Mouse (Mus musculus) embryonic facial prominence, embryonic 13.5 days (tissue): ENCODE measurements around the gene Capza3. TPM values are rescaled to one million over a fixed set of nuclear protein-coding genes. Genes with fewer than 3 reads are reported as not detected.

Experiments
- ATAC-seq: fragments of 200-750 bp; cut with Nextera tagmentation; 2 replicates; pipeline ENCODE4 v1.8.0; 2017; ENCODE audit warnings: low read depth; ENCODE audit not compliant: insufficient number of reproducible peaks, insufficient read depth, low FRiP score, low TSS enrichment
- H3K27ac ChIP-seq: fragments of 300-500 bp; sonication (generic); 2 replicates; pipeline ENCODE4 v1.5.1; 2015; ENCODE audit warnings: moderate library complexity, mild to moderate bottlenecking, inconsistent platforms
- H3K27me3 ChIP-seq: fragments of 300-500 bp; sonication (generic); 2 replicates; pipeline ENCODE4 v1.6.1; 2015; ENCODE audit warnings: mild to moderate bottlenecking, inconsistent platforms
- H3K36me3 ChIP-seq: fragments of 300-500 bp; sonication (generic); 2 replicates; pipeline ENCODE4 v1.6.1; 2015; ENCODE audit warnings: mild to moderate bottlenecking, inconsistent platforms
- H3K4me1 ChIP-seq: fragments of 300-500 bp; sonication (generic); 2 replicates; pipeline ENCODE4 v1.6.1; 2015; ENCODE audit warnings: inconsistent platforms
- H3K4me2 ChIP-seq: fragments of 300-500 bp; sonication (generic); 2 replicates; pipeline ENCODE4 v1.6.1; 2015; ENCODE audit warnings: moderate library complexity, mild to moderate bottlenecking, inconsistent platforms
- H3K4me3 ChIP-seq: fragments of 300-500 bp; sonication (generic); 2 replicates; pipeline ENCODE4 v1.5.1; 2015; ENCODE audit warnings: mild to moderate bottlenecking, inconsistent platforms
- H3K9ac ChIP-seq: fragments of 300-500 bp; sonication (generic); 2 replicates; pipeline ENCODE4 v1.6.1; 2015; ENCODE audit warnings: mild to moderate bottlenecking, inconsistent platforms
- H3K9me3 ChIP-seq: fragments of 300-500 bp; sonication (generic); 2 replicates; pipeline ENCODE4 v1.6.1; 2016; ENCODE audit warnings: inconsistent platforms
- WGBS: fragments of 180-500 bp; shearing (Covaris S2); methylation state at CpG from one replicate; pipeline ENCODE4 v1.1.7; 2015; ENCODE audit warnings: mixed read lengths; 5-methylcytosine and 5-hydroxymethylcytosine counted together
- polyA plus RNA-seq: library from polyadenylated mRNA; unstranded; fragments of >200 nt; fragmentation: Nextera tagmentation; extraction: Ambion mirVana; gene quantifications from 2 replicates; pipeline ENCODE4 v1.2.1, GENCODE M21; 2015

The Capza3 gene
- not detected in 2 replicates for polyA plus RNA-seq

DNA sequence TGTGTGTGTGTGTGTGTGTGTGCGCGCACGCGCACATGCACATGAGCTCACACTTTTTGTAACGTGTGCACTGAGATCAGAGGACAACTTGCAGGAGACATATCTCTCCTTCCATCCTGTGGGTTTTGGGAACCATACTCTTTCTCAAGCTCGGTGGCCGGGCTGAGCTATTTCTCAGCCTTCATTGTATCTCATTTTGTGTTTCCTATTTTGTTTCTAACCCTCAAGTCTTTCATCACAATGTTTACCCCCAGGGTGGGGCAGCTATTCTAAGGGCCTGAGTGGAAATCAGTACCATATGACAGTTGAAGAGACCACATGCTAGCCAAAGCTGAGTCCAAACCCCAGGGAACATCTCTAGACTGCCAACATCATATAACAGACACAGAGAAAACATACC is at the start of gene Capza3:
Gene Capza3, plus strand, starts transcription at position 301 of the 400 bp plus-strand sequence.
- 80% methylated on average over 7 of the region's 7 CpGs for WGBS
- Histone ChIP-seq H3K9me3 (no peaks in the 10 kb centered on the region), H3K27ac (no peak within 1 kb of the TSS), H3K4me1 (no peaks in the 10 kb centered on the region), H3K4me3 (no peak within 1 kb of the TSS), H3K27me3 (no peaks in the 10 kb centered on the region), H3K36me3 (no peaks in the 10 kb centered on the region), H3K4me2 (no peak within 1 kb of the TSS), H3K9ac (no peak within 1 kb of the TSS)
- ATAC-seq: no peak

DNA sequence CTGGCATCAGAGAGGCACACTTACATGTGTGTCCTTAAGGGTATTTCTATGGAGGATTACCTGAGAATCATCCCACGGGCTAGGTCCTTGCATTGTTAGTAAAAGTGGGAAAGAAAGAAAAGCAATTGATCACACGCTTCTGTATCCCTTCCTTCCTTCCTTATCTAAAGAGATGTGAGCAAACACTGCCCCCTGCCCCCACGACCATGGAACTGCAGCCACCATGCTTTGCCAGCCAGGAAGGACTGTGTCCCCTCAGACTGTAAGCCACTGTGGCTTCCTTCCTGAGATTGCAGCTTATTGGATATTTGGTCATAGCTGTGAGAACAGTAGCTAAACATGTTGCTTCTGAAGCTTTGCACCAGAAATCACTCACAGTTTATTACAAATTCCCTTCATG is 35.9 kb upstream of the Capza3 start:
- H3K4me1 ChIP-seq: no peaks in the 10 kb centered on the region
- H3K27me3 ChIP-seq: no peaks in the 10 kb centered on the region
- no peaks in the 10 kb centered on the region for H3K36me3 ChIP-seq
- H3K9me3 ChIP-seq: no peaks in the 10 kb centered on the region
- no peak overlapping the region for H3K27ac ChIP-seq
- no peak overlapping the region for H3K9ac ChIP-seq
- H3K4me2 ChIP-seq: no peak overlapping the region
- no peak for ATAC-seq
- 78% methylated on average over 3 of the region's 3 CpGs for WGBS
- H3K4me3 ChIP-seq: no peak overlapping the region

DNA sequence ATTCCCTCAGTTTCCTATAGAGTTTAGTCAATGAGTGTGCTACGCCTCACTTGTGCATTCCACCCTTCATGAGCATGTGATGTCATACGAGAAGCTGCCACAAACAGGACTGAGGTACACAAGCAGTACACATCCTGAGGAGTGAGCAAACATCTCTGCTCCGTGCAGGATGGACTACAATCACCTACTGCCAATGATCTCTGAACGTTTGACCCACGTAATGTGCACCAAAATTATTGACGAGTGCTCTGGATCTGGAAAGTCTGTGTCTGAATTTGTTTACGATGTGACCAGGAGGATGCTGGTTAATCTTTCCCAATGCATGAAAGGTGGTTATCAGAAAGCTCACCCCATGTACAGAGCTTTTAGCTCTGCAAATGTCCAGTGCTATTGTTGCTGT is 16.6 kb upstream of the Capza3 start:
- 79% methylated on average over 7 of the region's 7 CpGs for WGBS

DNA sequence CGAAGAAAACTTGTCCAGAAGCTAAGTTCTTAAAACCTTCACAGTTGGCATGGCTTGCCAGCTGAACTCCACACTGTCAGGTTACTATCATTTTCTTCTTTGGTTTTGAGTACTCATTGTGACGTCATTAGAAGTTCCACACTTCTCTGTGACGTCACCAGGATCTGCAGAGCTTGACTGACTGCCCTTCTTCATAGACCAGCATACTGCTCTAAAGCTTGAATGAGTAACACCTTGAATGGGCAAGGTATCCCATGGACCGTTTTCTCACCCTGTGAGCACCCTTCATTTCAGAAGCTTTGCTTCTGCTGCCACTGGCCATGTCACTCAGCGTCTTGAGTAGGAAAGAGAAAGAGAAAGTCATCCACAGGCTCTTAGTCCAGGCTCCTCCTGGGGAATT is 305 bp downstream of the Capza3 start, which contains the start of gene Plcz1:
Gene Plcz1, minus strand, starts transcription at position 101 of the 400 bp plus-strand sequence.
- no peaks in the 10 kb centered on the region for H3K9me3 ChIP-seq
- ATAC-seq: no peak
- no peaks in the 10 kb centered on the region for H3K27me3 ChIP-seq
- H3K9ac ChIP-seq: no peak within 1 kb of the TSS
- no peak within 1 kb of the TSS for H3K27ac ChIP-seq
- no peaks in the 10 kb centered on the region for H3K4me1 ChIP-seq
- no peaks in the 10 kb centered on the region for H3K36me3 ChIP-seq
- WGBS: 87% methylated on average over 5 of the region's 5 CpGs
- no peak within 1 kb of the TSS for H3K4me3 ChIP-seq
- no peak within 1 kb of the TSS for H3K4me2 ChIP-seq

More for the DNA sequence above, 16.6 kb upstream of the Capza3 start:
- Histone ChIP-seq H3K4me1 (no peaks in the 10 kb centered on the region), H3K9me3 (no peaks in the 10 kb centered on the region), H3K9ac (no peak overlapping the region), H3K27ac (no peak overlapping the region), H3K4me2 (no peak overlapping the region), H3K36me3 (no peaks in the 10 kb centered on the region), H3K27me3 (no peaks in the 10 kb centered on the region), H3K4me3 (no peak overlapping the region)
- no peak for ATAC-seq

DNA sequence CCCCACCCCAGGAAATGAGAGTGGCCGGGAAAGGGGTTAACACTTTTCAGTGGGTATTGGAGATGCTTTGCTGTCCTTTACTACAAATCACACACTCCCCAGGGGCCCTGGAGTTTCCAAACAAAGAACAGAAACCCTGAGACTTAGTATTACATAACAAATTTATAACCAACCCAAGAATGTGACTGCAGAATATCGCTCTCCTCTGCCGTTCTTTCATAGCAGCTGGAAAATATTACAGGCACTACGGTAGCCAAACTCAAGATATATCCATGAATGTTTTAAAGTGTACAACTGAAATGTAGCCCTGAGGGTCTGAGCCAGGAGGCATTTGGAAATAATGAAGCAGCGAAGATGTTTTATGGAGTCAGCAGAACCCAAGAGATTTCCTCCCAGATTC is 10.4 kb downstream of the Capza3 start:
- H3K27ac ChIP-seq: peak overlapping the region; percentile 76
- peak overlapping the region; percentile 14; the same call in 1 of the 2 replicates for H3K4me2 ChIP-seq
- WGBS: 26% methylated on average over 5 of the region's 5 CpGs
- no peak overlapping the region for H3K9ac ChIP-seq
- no peaks in the 10 kb centered on the region for H3K27me3 ChIP-seq
- ATAC-seq: no peak
- H3K4me1 ChIP-seq: peaks cover 16% of the 10 kb centered on the region
- H3K36me3 ChIP-seq: no peaks in the 10 kb centered on the region
- no peaks in the 10 kb centered on the region for H3K9me3 ChIP-seq
- no peak overlapping the region for H3K4me3 ChIP-seq

DNA sequence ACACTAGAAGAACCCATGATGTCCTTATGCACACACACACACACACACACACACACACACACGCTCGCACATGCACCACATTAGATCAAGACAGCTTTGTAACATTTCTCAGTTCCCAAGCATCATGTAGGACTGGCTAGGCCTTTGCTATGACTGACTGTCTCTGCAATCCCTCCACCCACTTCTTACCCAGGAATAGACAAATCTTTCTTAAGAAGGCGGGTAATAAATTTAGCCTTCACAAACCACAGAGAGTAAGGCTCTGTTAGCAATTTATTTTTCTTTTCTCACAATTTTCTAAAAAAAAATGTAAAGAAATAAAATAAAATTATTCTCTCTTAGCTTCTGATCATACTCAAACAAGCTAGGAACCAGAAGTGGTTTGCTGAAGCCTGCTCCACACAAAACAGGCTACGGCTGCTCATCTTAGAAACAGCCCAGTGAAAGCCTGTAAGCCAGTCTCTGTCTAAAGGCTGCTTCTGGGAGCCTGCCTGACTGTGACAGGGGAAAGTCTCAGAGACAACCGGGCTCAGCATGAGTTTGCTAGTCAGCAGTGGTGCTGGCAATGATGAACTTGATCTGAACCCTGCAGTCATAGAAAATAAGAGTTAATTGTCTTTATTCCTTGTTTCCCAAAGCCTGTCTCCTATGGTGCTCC is 13.3 kb downstream of the Capza3 start:
- H3K27me3 ChIP-seq: no peaks in the 10 kb centered on the region

DNA sequence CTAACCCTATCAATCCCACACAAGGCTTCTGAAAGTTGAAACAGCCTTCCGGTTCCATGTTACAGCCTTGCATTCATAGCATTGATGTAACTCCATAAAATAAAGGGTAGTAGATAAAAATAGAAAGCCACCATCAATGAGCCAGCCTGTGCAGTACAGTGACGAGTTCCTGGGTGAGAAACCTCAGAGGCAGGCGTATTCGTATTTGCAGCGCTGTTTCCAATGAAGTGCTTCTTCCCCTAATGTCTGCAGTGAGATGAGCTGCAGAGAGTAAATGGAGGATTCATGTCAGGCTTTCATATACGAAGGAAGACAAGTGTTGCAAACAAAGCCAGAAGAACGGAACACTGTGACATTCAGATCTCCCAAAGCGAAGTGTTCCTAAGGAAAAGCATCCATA is 28.1 kb downstream of the Capza3 start:
- H3K4me3 ChIP-seq: no peak overlapping the region
- H3K4me1 ChIP-seq: no peaks in the 10 kb centered on the region
- no peak overlapping the region for H3K27ac ChIP-seq
- no peak for ATAC-seq
- H3K4me2 ChIP-seq: no peak overlapping the region
- no peaks in the 10 kb centered on the region for H3K9me3 ChIP-seq
- no peaks in the 10 kb centered on the region for H3K36me3 ChIP-seq
- 81% methylated on average over 8 of the region's 8 CpGs for WGBS
- no peak overlapping the region for H3K9ac ChIP-seq
- no peaks in the 10 kb centered on the region for H3K27me3 ChIP-seq

More for the DNA sequence above, 13.3 kb downstream of the Capza3 start:
- ATAC-seq: no peak
- 58% methylated on average over 5 of the region's 5 CpGs for WGBS
- H3K4me3 ChIP-seq: no peak overlapping the region
- peaks cover 16% of the 10 kb centered on the region for H3K4me1 ChIP-seq
- no peak overlapping the region for H3K4me2 ChIP-seq
- no peak overlapping the region for H3K27ac ChIP-seq
- no peak overlapping the region for H3K9ac ChIP-seq
- H3K9me3 ChIP-seq: no peaks in the 10 kb centered on the region
- H3K36me3 ChIP-seq: no peaks in the 10 kb centered on the region

DNA sequence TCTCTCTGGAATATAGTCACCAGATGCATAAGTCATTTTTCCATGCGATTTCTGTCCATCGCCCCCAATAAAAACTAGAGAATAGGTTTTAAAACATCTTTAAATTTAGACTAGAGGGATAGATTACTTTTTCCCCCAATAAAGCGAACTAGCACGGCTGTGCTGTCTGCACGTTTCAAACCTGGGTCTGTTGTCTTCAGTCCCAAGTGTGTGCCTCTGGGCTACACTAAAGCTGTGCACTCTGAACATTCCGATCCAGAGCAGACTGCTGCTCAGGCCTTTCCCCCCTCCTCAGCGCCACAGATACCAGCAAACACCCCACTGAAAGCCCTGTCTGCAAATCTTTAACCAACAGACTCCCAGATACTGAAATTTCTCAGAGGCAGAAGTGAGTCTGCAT is 39.9 kb downstream of the Capza3 start:
- ATAC-seq: no peak
- H3K4me3 ChIP-seq: no peak overlapping the region
- 76% methylated on average over 7 of the region's 7 CpGs for WGBS

DNA sequence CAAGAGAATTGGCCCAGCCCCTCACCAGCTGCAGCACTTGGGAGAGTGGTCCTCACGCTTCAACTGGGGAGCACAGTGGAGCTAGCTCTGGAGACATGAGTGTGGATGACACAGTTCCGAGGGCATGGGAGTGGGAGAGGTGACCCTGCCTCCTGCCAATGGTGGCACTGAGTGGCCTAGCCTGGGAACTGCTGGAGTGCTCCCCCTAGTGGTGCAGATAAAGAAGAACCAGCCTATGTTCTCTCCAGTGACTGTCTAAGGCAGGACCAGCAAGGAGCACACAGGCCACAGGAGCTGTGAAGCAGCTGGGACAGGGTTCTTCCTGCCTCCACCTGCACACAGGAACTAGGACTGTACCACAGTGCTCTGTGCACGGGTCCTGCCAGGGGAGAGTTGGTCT is 40.7 kb downstream of the Capza3 start:
- H3K4me1 ChIP-seq: no peaks in the 10 kb centered on the region
- no peak overlapping the region for H3K9ac ChIP-seq
- no peak overlapping the region for H3K4me3 ChIP-seq
- H3K4me2 ChIP-seq: no peak overlapping the region
- no peaks in the 10 kb centered on the region for H3K27me3 ChIP-seq
- H3K36me3 ChIP-seq: no peaks in the 10 kb centered on the region
- 70% methylated on average over 3 of the region's 3 CpGs for WGBS
- peak; percentile 56; the same call in 1 of the 2 replicates for ATAC-seq
- H3K27ac ChIP-seq: no peak overlapping the region
- H3K9me3 ChIP-seq: 0 out of 2 replicates have a peak, but pooled peaks cover 2% of the 10 kb centered on the region

More for the DNA sequence above, 39.9 kb downstream of the Capza3 start:
- no peaks in the 10 kb centered on the region for H3K4me1 ChIP-seq
- no peaks in the 10 kb centered on the region for H3K36me3 ChIP-seq
- no peak overlapping the region for H3K4me2 ChIP-seq
- H3K27ac ChIP-seq: no peak overlapping the region
- no peak overlapping the region for H3K9ac ChIP-seq
- 0 out of 2 replicates have a peak, but pooled peaks cover 2% of the 10 kb centered on the region for H3K9me3 ChIP-seq
- H3K27me3 ChIP-seq: no peaks in the 10 kb centered on the region

DNA sequence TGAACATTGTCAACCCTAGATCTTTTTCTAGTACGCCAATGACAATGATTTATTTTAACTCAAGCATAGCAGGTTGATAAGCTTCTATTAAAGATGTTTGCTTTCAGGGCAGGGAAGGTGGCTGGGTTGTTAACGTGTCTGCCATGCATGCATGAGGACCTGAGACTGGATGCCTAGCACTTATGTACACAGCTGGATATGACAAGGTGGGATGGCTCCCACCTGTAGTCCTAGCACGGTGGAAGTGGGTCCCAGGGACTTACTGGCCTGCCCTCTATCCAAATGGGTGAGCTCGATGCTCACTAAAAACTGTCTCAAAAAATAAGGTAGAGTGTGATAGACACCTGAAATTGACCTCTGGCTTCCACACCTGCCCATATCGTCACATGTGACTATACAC is 48.8 kb downstream of the Capza3 start:
- Histone ChIP-seq H3K4me3 (no peak overlapping the region), H3K4me1 (no peaks in the 10 kb centered on the region), H3K4me2 (no peak overlapping the region), H3K9ac (no peak overlapping the region), H3K36me3 (no peaks in the 10 kb centered on the region), H3K9me3 (no peaks in the 10 kb centered on the region), H3K27ac (no peak overlapping the region), H3K27me3 (no peaks in the 10 kb centered on the region)
- 0 out of 2 replicates have a peak, but pooled peaks have one; percentile 26 for ATAC-seq
- 88% methylated on average over 5 of the region's 5 CpGs for WGBS
